Mouse (Mus musculus): ENCODE data around the gene Gm1110.

The Gm1110 gene

DNA sequence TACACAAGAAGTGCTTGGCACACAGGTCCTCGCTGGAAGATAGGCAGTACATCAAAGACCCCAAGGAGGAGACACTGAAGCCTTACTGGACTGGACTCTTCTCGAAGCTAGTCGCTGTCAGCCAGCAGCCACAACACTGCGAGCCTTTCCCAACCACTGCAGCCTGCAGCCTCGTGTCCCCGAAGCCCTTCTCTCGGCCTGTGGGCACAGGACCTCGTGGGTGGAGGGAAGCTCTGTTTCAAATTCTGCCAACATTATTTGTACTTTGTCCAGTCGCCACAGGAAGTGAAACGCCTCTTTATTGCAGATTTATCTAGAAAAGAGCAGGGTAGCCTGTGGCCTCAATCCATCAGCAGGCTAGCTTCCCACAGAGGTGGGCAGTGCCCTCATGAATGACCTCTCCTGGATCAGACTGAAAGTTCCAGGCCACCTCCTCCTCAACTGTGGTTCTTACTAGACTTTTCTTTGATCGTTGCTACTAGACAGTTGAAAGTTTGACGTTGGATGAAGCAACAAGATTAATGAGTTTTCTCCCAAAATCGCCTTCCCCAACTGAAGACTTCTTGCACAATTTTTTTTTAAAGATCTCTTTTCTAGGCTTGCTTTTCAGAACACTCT is at the start of gene Gm1110:
Gm1110 (minus strand) TSS at position 203 of the 618 bp plus-strand sequence.
- WGBS, result 71% methylated on average over 13 of the region's 13 CpGs

DNA sequence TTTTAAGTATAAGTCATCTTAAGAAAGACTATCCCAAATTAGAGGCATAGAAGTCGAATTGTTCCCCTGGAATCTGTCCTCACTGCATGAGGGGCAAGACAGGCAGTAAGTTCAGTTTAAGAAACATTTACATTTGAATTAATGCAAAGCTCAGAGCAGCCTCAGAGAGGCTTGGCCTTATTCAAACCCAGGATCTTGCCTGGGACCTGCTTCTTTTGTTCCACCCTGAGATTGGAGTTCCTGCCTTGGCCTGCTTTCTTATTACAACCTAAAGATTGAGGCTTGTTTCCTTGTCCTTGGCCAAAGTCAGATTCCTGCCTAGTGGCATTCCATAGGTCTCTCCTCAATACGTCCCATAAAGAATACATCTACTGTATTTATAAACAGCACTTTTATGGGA is 24.9 kb upstream of the Gm1110 start:
- WGBS, result 73% methylated on average over 2 of the region's 2 CpGs

DNA sequence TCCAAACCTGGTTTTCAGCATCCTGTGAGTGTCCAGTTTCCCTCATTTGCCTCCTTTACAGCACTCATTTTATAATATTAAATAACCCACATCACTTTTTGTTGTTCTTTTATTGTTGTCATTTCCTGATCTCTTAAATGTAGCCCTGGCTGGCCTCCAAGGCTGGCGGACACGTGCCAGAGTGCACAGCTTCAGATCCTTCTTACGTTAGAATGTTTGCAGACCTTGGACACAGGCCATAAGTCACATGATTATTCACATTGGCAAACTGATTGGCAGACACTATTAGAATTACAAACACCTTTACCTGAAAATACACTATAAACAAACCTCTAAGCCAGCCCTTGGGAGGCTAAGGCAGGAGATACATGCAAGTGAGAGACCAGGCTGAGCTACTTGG is 1.2 kb upstream of the Gm1110 start:
- 51% methylated on average over 3 of the region's 3 CpGs for WGBS

DNA sequence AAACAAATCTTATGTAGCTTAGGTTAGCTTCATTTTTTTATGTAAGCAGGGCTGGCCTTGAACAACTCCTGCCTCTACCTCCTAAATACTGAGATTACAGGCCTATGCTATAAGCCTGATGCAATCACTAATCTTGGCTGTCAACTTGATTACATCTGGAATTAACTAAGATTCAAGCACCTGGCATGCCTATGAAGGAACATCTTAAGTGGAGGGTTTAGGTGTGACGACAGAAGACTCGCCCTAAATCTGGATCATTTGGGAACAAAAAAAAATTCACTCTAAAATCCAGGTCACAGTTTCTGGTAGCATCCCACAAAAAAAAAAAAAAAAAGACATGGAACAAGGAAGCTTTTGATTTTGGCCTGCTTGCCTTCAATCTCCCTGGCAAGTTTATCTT is 3.1 kb downstream of the Gm1110 start:
- WGBS, result 73% methylated on average over 2 of the region's 2 CpGs

DNA sequence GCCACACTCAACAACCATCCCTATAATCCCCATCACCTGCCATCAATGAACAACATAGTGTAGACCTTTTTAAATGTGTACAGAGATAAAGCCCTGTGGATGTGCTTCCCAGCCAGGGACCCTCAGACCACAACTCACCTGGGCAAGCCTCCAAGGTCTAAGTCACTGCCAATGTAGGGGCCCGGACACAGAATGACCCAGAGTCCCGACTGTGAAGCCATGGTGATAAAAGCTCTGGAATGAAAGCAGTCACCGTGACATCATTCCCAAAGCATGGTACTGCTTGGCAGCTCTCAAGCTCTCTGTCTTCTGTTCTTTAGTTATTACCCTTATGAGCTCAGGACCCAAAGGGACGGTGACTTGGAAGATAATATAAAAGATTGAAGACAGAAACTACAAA is 9.8 kb downstream of the Gm1110 start:
- WGBS, result 56% methylated on average over 4 of the region's 4 CpGs

DNA sequence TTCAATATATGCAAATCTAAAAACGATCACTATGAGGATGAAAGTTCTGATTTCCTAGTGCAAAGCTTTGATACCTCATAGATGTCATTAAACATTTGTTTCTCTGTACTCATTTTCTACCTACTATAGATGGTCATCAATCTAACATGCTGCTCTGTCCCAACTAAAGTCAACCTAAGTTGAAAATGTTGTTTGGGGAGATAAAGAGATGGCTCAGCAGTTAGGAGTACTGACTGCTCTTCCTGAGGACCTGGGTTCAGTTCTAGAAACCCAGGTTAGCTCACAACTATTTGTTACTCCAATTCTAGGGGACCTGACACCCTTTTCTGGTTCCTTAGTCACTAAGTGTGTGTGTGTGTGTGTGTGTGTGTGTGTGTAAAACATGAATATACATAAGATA is 11.7 kb downstream of the Gm1110 start:
- 54% methylated on average over 1 of the region's 1 CpGs for WGBS

DNA sequence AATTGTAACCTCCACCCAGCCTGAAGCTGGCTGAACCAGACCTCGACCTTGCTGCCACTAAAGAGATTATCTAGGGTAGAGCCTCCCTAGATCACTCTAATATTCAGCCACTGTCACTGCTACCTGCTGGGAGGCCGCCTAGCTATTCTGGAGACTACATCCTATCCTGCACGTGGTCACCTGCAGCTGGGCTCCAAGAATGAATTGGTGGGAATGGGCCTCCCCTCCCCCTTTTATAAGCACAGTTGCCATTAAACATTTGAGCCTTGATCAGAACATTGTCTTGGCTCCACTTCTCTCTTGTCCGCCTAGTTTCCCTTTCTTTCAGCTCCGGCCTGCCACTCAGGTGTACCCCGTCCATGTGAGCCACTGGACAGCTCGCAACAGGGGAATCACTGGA is 53.1 kb downstream of the Gm1110 start:
- WGBS, result 82% methylated on average over 7 of the region's 7 CpGs

DNA sequence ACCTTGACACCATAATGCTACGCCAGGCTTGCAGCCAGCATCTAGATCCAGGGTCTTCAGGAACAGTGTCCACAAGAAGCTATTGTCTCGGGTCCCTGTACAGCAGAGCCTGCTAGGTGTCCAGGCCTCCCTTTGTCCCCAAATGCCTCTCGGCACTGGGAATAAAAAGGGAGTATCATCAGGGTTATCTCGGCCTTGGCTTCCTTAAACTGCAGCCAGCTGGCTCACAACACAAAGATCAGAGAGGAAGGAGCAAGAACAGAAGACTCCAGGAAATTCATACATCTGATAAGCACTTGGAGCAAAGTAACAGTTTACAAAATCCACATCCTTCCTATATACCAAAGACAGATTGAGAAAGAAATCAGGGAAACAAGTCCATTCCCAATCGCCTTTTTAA is 62.2 kb downstream of the Gm1110 start, which contains the start of gene Glb1l3:
Glb1l3 (minus strand) TSS at position 140 of the 400 bp plus-strand sequence.
- 81% methylated on average over 5 of the region's 5 CpGs for WGBS

DNA sequence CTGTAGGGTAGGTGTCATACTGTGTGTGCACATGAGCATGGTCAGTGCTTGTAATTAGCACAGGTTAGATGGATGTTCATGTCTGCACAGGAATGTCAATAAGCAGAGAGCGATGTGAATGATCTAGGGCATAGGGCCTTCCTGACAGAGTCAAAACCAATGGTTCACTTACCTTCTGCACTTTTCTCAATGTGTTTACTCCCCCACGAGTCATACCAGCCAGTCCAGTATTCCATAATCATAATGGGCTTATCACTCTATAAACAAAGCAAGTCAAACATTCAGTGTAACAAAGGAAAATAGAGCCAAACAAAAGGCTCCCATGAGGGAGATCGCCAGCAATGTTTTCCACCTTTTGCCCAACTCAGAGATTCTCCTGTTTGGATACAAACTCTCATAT is 91.8 kb downstream of the Gm1110 start:
- whole genome bisulfite sequencing, result 87% methylated on average over 3 of the region's 3 CpGs

Measured in cerebral cortex, adult 2 months (tissue).